Mouse (Mus musculus) kidney, adult 2 months (tissue): ENCODE data around the gene Nkapl. TPM values are rescaled to one million over a fixed set of nuclear protein-coding genes. Genes with fewer than 3 reads are reported as not detected.
"Not testable (repeated sequence)": the region's sequence is repeated elsewhere in the genome, so short reads cannot be mapped to it uniquely, and the experiment has no call there.

ENCODE experiments used
- DNase-seq: peaks from one replicate; pipeline ENCODE4 v3.0.0; 2021
- H3K27ac ChIP-seq: fragments of 200-500 bp; 2 replicates; pipeline ENCODE4 v1.5.1; 2012; ENCODE audit warnings: low read depth, low read length, control low read depth, inconsistent platforms; ENCODE audit not compliant: insufficient read depth
- H3K27me3 ChIP-seq: fragments of 200-500 bp; replicated peaks from 2 replicates; pipeline ENCODE4 v1.6.1; 2012; ENCODE audit warnings: mild to moderate bottlenecking, moderate library complexity, low read length, inconsistent platforms; ENCODE audit not compliant: control insufficient read depth, insufficient read depth
- H3K36me3 ChIP-seq: fragments of 200-500 bp; 2 replicates; pipeline ENCODE4 v1.6.1; 2012; ENCODE audit warnings: mild to moderate bottlenecking, moderate library complexity, low read length, inconsistent platforms; ENCODE audit not compliant: control insufficient read depth, insufficient read depth
- H3K4me1 ChIP-seq: fragments of 200-500 bp; 2 replicates; pipeline ENCODE4 v1.6.1; 2011; ENCODE audit warnings: low read length; ENCODE audit not compliant: control insufficient read depth, insufficient read depth
- H3K4me3 ChIP-seq: fragments of 200-500 bp; 2 replicates; pipeline ENCODE4 v1.5.1; 2011; ENCODE audit warnings: mild to moderate bottlenecking, low read depth, low read length, control low read depth; ENCODE audit not compliant: insufficient read depth
- CTCF ChIP-seq: fragments of 200-500 bp; conservative IDR thresholded peaks from 2 replicates; pipeline ENCODE4 v1.5.1; 2011; ENCODE audit warnings: low read depth, mild to moderate bottlenecking, control low read depth, low read length, moderate library complexity, mixed read lengths; ENCODE audit not compliant: insufficient read depth, insufficient read length
- POLR2A ChIP-seq: fragments of 200-500 bp; IDR thresholded peaks from one replicate; pipeline ENCODE4 v1.6.1; 2011; ENCODE audit warnings: low read depth, low read length, control low read depth
- WGBS: fragments of 180-500 bp; shearing (Covaris S2); methylation state at CpG from one replicate; pipeline ENCODE4 v1.1.7; 2018; 5-methylcytosine and 5-hydroxymethylcytosine counted together
- polyA plus RNA-seq: library from polyadenylated mRNA; depleted of rRNA; stranded (reverse); fragments of >200 nt; gene quantifications from 2 replicates; pipeline ENCODE4 v1.2.3, GENCODE M21; 2012

The Nkapl gene
- polyA plus RNA-seq, 1 experiment, result 0.13 TPM

DNA sequence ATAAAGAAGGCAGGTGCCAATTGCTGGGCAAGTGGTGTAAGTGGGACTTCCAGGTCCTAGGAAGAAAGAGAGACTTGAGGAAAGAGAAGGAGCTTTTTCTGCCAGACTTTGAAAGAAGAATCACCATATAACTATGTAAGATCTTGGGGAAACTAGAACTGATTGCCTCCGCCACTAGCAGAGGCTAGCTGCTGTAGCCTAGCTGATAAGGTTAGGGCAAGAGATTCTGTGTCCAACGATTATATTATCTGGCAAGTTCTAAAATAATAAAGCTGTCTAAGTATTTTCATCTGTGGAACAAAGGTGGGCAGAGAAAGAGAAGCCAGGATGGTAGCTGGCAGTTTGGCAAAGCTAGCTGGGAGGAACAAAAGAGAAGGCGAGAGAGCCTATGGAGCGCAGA, 4.1 kb upstream of the Nkapl start:
- no peak for TF ChIP-seq CTCF
- TF ChIP-seq POLR2A, result no peak
- H3K4me3 ChIP-seq, result no peak overlapping the region
- H3K36me3 ChIP-seq, result no peaks in the 10 kb centered on the region
- DNase-seq, result no peak
- no peak overlapping the region for H3K27ac ChIP-seq
- 53% methylated on average over 4 of the region's 4 CpGs for WGBS
- no peaks in the 10 kb centered on the region for H3K27me3 ChIP-seq
- no peaks in the 10 kb centered on the region for H3K4me1 ChIP-seq

DNA sequence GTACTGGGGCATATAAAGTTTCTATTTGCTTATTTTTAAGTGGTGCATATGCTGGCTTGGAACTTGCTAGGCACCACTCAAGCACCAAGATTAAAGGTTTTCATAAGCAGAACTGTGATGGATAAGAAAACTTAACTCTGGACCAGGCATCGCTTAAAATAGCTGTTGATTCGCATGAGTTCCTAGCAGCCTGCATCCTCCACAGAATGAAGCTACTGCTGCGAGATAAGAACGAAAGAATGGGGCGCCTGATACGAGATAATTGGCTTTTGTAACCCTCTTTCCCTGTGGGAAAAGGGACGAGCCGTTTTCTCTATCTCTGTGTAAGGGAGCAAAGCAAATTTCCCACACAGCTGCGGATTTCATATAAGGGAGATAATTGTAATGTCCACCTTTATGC, 788 bp upstream of the Nkapl start:
- H3K4me3 ChIP-seq, result no peak overlapping the region
- H3K4me1 ChIP-seq, result no peaks in the 10 kb centered on the region
- DNase-seq, result no peak
- no peak for TF ChIP-seq CTCF
- TF ChIP-seq POLR2A, result no peak
- no peaks in the 10 kb centered on the region for H3K27me3 ChIP-seq
- H3K36me3 ChIP-seq, result no peaks in the 10 kb centered on the region
- no peak overlapping the region for H3K27ac ChIP-seq
- 57% methylated on average over 9 of the region's 9 CpGs for WGBS

DNA sequence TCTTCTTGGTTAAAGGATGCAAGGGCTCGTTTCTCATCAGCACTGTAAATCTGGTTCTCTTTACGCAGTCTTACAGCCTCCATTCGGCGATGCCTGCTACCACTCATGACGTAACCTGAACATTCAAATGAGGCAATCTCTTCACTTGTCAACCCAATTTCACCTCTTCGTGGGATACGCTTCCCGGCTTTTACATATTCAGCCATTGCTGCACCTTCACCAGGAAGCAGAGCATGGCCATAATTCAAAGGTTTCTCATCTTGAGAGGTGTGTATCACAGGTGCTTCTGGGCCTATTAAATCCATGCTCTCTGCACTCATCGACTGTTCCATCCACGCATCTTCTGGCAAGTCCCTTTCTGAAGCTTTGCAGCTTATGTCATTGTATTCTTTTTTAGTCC, 973 bp downstream of the Nkapl start:
- no peak overlapping the region for H3K27ac ChIP-seq
- DNase-seq, result no peak
- H3K4me3 ChIP-seq, result no peak overlapping the region
- H3K4me1 ChIP-seq, result no peaks in the 10 kb centered on the region
- WGBS, result 89% methylated on average over 10 of the region's 10 CpGs
- no peaks in the 10 kb centered on the region for H3K27me3 ChIP-seq
- TF ChIP-seq CTCF (no peak), POLR2A (no peak)
- no peaks in the 10 kb centered on the region for H3K36me3 ChIP-seq

DNA sequence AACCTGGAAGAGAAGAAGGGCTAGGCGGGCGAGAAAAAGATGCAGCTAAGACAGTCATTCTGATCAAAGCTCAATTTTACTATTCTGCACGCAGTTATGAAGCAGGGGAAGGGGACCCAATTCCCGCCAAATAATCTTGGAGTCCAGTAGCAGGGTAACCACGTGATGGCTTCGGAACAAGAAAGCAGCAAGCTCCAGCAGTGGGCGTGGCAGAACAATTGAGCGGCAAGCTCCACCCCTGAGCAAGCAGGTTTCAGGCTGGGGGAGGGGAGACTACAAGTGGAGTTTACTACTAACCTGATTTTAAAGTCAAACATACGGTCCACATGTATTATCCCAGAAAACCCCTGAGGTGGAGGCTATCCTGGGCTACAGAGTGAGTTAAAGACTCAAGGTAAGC, 5.8 kb downstream of the Nkapl start:
- not testable (repeated sequence) for H3K36me3 ChIP-seq
- WGBS, result 50% methylated on average over 9 of the region's 9 CpGs

DNA sequence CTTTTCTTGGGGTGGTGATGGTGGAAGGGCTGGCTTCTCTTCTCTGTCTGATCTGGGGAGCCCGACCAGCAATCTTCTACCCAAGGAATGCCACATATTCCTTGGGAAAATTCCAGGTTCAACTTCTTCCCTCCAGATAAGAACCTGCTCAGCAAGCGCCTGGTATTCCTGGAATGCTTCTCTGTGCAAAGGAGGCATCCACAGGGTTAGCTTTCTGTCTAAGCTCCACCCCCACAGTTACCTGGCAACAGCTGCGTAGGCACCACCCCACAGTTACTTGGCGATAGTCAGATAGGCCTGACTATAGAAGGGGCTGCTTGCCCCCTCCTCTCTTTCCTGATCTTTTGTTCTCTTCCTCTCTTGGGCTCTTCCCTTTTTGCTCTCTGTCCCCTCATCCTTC, 12.0 kb downstream of the Nkapl start:
- Histone ChIP-seq H3K4me3 (no peak overlapping the region), H3K36me3 (no peaks in the 10 kb centered on the region), H3K27me3 (no peaks in the 10 kb centered on the region), H3K27ac (no peak overlapping the region), H3K4me1 (peaks cover 6% of the 10 kb centered on the region; the same call in 1 of the 2 replicates)
- TF ChIP-seq CTCF (no peak), POLR2A (no peak)
- no peak for DNase-seq
- WGBS, result 14% methylated on average over 4 of the region's 4 CpGs

More for the DNA sequence above, 5.8 kb downstream of the Nkapl start:
- not testable (repeated sequence) for H3K27me3 ChIP-seq, H3K4me1 ChIP-seq, H3K27ac ChIP-seq, H3K4me3 ChIP-seq, DNase-seq

DNA sequence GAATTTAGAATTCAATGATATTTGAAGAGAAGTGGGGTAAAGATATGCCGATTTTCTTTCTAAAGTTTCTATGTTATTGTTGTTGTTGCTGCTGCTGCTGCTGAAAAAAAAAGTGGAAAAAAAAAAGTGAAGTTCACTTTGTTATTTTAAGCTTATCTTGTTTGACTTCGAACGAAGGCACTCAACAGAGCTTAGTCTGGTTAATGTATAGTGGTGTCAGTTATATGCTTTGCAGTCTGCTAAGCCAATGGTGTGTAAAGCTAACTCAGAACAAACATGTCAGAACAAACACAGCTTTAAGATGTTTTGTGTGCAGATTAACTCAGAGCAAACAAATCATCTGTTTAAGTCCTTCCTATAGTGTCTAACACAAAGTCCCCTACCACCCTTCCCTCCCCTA, 14.2 kb downstream of the Nkapl start:
- Histone ChIP-seq H3K27me3 (no peaks in the 10 kb centered on the region), H3K36me3 (0 out of 2 replicates have a peak, but pooled peaks cover 2% of the 10 kb centered on the region), H3K27ac (no peak overlapping the region), H3K4me3 (0 out of 2 replicates have a peak overlapping the region, but pooled peaks have one; percentile 97), H3K4me1 (peaks cover 6% of the 10 kb centered on the region; the same call in 1 of the 2 replicates)
- 63% methylated on average over 3 of the region's 3 CpGs for WGBS
- TF ChIP-seq POLR2A (no peak), CTCF (no peak)
- no peak for DNase-seq

DNA sequence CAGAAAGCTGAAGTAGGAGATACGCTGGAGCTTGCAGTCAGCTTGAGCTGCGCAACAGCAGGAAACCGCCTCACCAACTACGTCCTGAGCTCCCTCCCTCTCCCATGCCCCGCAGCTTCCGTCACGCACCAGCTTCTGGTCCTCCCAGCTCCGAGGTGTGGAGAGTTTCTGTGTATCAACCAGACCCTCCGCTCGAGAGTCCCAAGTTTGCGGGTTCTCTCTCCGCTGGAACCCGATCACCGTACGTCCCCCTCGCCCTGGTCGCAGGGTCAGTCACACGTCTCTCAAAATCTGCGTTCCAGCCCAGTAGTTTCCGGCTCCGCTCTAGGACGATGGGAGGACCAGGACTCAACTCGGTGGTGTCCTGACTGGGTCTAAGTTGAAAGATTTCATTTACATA, 14.9 kb downstream of the Nkapl start, which contains the start of gene Zscan26:
Gene Zscan26 (minus strand): TSS at position 282 of the 400 bp plus-strand sequence.
- Histone ChIP-seq H3K27me3 (no peaks in the 10 kb centered on the region), H3K27ac (peak within 1 kb of the TSS; percentile 96), H3K4me3 (peak within 1 kb of the TSS; percentile 97), H3K4me1 (peaks cover 6% of the 10 kb centered on the region; the same call in 1 of the 2 replicates), H3K36me3 (0 out of 2 replicates have a peak, but pooled peaks cover 2% of the 10 kb centered on the region)
- TF ChIP-seq POLR2A (peak; percentile 78), CTCF (no peak)
- under 1% methylated on average over 23 of the region's 23 CpGs for WGBS
- peak; percentile 92 for DNase-seq
